Mouse (Mus musculus) small intestine, adult 2 months (tissue): Measurements from ENCODE around the gene Prmt9.

ENCODE experiments used
- CTCF ChIP-seq: fragments of 200-500 bp; IDR thresholded peaks from 2 replicates; pipeline ENCODE4 v1.5.1; 2012; ENCODE audit warnings: low read depth, mild to moderate bottlenecking, control low read depth, inconsistent platforms, low read length, moderate library complexity, mixed read lengths; ENCODE audit not compliant: insufficient replicate concordance, insufficient read length; ENCODE audit errors: extremely low read depth
- POLR2A ChIP-seq: fragments of 200-500 bp; IDR thresholded peaks from 2 replicates; pipeline ENCODE4 v1.6.1; 2012; ENCODE audit warnings: low read depth, mild to moderate bottlenecking, control low read depth, inconsistent platforms, low read length, moderate library complexity

DNA sequence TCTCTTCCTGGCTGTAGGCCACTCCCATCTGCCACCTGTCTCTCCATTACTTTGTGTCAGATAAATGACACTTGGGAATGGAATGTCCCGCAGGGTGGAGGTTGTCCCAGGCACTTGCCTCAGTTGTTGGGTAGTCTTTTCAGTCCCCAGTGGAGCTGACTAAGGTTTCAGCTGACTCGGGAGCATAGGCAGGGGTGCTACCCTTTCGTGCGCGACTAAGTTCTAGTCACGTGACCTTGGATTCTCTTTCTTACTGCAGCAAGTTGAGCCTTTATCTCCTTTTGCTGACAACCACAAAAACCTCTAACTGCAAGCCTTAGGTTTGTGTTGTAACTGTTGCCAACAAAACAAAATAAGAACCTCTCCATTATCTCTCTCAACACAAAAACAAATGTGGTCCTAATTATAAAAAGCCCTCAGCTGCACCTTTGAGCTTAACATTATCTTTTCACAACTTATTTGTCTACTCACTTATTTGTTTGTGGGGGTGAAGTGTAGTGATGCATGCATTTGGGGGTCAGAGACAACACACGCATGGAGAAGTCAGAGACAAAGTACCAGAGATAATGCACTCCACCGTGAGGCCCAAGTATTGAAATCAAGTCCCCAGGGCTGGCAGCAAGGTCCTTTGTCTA lies 14.7 kb upstream of the Prmt9 start:
- no peak for TF ChIP-seq CTCF
- TF ChIP-seq POLR2A, result no peak
